Mouse (Mus musculus): Measurements from ENCODE around the gene Ddx43.

- TF ChIP-seq CTCF (IDR thresholded peaks at IDR 0.05; ENCODE audit: low read depth, low read length) (no peak), EP300 (IDR thresholded peaks at IDR 0.05; ENCODE audit: insufficient read depth, low read depth, low read length) (no peak), POLR2A (IDR thresholded peaks at IDR 0.05; ENCODE audit: insufficient read depth, low read length) (no peak)
Measured at GRCm38 (mm10) chr9:78347004-78347403, 48.6 kb upstream of the Ddx43 start.
